Mouse (Mus musculus) embryonic stem cell, embryonic (primary cell): ENCODE measurements around the gene Soga1.

Source experiments
- CTCF ChIA-PET, 4 experiments: fragments of 300-600 bp in 2 of 4; fragments of 350-600 bp in 2 of 4; sonication (Branson Sonifier 250); formaldehyde crosslinking; loops; one replicate each; lab custom pipeline; 2022; ENCODE audit warnings: inconsistent platforms in 2 of 4; lab: Charles Lee
- POLR2A ChIA-PET, 4 experiments: fragments of 300-600 bp in 2 of 4; fragments of 350-600 bp in 2 of 4; sonication (Branson Sonifier 250); formaldehyde crosslinking; loops; one replicate each; lab custom pipeline; 2022; ENCODE audit warnings: antibody characterized with exemption in 4 of 4, inconsistent platforms in 1 of 4; lab: Charles Lee

Gene Soga1

DNA sequence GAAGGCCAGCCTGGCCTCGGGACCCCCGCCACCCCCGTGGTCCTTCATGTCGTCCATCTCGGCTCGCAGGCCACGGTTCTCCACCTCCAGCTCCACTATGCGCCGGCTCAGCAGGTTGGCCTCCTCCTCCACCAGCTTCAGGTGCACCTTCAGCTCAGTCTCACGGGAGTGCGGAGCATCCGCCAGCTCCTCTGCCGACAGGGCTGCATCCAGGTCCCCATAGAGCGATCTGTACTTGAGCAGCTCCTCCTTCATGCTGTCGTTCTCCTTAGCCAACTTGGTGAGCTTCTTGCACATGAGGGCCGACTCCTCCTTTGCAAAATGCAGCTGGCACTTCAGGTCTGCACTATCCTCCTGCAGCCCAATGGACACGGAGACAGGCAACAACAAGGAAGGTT, 38.4 kb downstream of the Soga1 start:
- ChIA-PET CTCF (interaction anchor here (0.6 to 2.9 kb wide), 32 partner anchors 9 to 231 kb away, joined by 3 to 30 read pairs (median 5); partner anchors contain the start of genes Rab5if (in 2 of the 4) and Rbl1 (in 1 of the 4)), POLR2A (interaction anchor here in 3 of 4 experiments (0.5 to 2.9 kb wide), 38 partner anchors 8 to 530 kb away, joined by 3 to 15 read pairs (median 4); partner anchors contain the start of genes Dsn1 (in 2 of the 3), Tgif2 (in 2 of the 3) and Rbl1 (in 1 of the 3))

DNA sequence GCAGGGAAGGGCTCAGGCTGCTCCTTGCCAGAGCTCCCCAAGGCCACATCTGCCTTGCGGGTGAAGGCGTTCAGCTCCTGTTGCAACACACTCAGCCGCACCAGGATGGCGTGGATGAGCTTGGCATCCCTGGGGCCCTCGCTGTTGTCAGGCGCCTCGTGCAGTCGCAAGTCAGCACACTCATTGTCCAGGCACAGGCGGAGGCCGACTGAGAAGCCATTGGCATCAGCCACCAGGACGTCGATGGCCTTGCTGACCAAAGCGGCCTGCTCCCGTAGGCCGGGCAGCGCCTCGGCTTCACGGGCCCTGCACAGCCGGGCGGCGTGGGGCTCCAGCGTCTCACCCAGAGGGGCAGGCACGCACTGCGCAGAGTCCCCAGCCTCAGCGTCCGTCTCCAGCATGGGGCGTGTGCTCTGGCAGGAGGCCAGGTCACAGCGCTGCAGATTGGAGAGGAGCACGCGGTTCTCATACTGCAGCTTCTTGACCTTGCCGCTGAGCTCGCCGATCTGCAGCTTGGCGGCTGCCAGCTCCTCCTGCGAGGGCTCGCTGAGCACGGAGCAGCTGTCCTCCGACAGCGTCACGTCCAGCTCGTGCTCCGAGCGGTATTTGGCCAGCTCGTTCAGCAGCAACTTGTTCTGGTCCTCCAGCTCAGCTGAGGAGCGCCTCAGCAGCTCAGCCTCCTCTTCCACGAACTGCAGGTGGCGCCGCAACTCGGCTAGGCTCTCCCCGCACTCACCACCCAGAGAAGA, 39.0 kb downstream of the Soga1 start:
- POLR2A ChIA-PET, result interaction anchor here (0.5 to 2.9 kb wide), 40 partner anchors 9 to 530 kb away, joined by 3 to 15 read pairs (median 4); partner anchors contain the start of genes Dsn1 (in 2 of the 4), Tgif2 (in 2 of the 4) and Rbl1 (in 1 of the 4)
- CTCF ChIA-PET, result interaction anchor here (0.5 to 2.9 kb wide), 34 partner anchors 9 to 418 kb away, joined by 3 to 30 read pairs (median 5); partner anchors contain the start of genes Rab5if (in 2 of the 4), Rbl1 (in 1 of the 4) and Soga1 (in 1 of the 4)

DNA sequence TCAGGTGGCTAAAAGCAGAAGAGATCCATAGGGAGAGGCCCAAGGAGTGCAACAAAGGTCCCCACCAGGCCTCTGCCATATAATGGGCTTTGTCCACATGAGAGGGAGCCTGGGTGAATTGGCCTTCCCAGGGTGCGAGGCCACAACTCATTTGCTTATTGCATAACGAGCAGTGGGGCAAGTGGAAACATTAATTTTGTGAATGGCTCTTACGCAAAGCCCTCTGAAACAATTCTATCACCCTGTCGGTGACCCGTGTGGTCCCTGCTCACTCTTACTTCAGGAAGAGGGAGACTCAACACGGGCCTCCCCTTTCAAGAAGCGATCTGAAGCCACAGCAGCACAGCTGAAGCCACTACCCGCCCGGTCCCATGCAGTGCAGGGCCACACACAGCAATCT, 41.8 kb downstream of the Soga1 start:
- POLR2A ChIA-PET, result interaction anchor here in 3 of 4 experiments (0.6 to 1.7 kb wide), 6 partner anchors 10 to 242 kb away, joined by 3 to 7 read pairs (median 4); no protein-coding TSS in a partner anchor
- CTCF ChIA-PET, result interaction anchor here in 2 of 4 experiments (0.6 to 1.0 kb wide), 2 partner anchors 12 to 223 kb away, joined by 3 read pairs; no protein-coding TSS in a partner anchor

GRCm38 (mm10) chr2:157036400-157036799, 42.7 kb downstream of the Soga1 start:
- ChIA-PET POLR2A (interaction anchor here in 2 of 4 experiments (0.6 to 1.7 kb wide), 5 partner anchors 9 to 353 kb away, joined by 3 to 7 read pairs (median 3); no protein-coding TSS in a partner anchor), CTCF (interaction anchor here in 3 of 4 experiments (0.6 to 1.3 kb wide), 5 partner anchors 8 to 261 kb away, joined by 3 to 10 read pairs (median 3); partner anchors contain the start of gene Myl9 (in 1 of the 3))

- CTCF ChIA-PET, result interaction anchor here in 1 of 4 experiments (0.7 to 1.3 kb wide), 2 partner anchors 14 to 956 kb away, joined by 3 to 4 read pairs; no protein-coding TSS in a partner anchor
Observed at GRCm38 (mm10) chr2:157035371-157035770, 43.7 kb downstream of the Soga1 start.

DNA sequence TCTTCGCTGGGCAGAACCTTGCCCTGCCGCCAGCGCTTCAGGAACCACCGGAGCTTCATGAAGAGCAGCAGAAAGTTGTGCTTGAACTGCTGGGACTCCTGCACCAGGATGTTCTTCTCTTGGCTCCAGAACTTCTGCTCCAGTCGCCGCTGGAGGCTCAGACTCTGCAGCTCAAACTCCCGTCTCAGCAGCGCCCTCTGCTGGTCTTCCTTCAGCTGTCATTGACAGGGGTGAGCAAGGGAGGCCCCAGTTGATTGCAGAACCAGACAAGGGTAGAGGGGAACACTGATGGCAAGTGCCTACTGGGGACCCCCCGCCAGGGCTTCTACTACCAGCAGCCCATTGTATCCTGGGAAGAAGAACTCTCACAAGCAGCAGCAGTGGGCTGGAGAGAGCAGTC, 48.2 kb downstream of the Soga1 start:
- ChIA-PET POLR2A (interaction anchor here in 3 of 4 experiments (0.6 to 2.8 kb wide), 14 partner anchors 9 to 79 kb away, joined by 3 to 14 read pairs (median 4); partner anchors contain the start of gene Dsn1 (in 1 of the 3)), CTCF (interaction anchor here (0.5 to 2.5 kb wide), 57 partner anchors 9 to 250 kb away, joined by 3 to 30 read pairs (median 4); partner anchors contain the start of genes Dsn1 (in 1 of the 4), Rab5if (in 1 of the 4) and Sla2 (in 1 of the 4))

More at GRCm38 (mm10) chr2:157035371-157035770, 43.7 kb downstream of the Soga1 start:
- POLR2A ChIA-PET, result interaction anchor here in 1 of 4 experiments (0.7 to 1.7 kb wide), 2 partner anchors 8 to 46 kb away, joined by 3 to 7 read pairs; no protein-coding TSS in a partner anchor

GRCm38 (mm10) chr2:157028261-157028660, 50.8 kb downstream of the Soga1 start:
- ChIA-PET CTCF (interaction anchor here in 2 of 4 experiments (0.5 to 1.7 kb wide), 3 partner anchors 12 to 1947 kb away, joined by 5 to 8 read pairs (median 6); no protein-coding TSS in a partner anchor), POLR2A (interaction anchor here in 2 of 4 experiments (1.3 to 2.9 kb wide), 6 partner anchors 8 to 176 kb away, joined by 3 to 12 read pairs (median 6); partner anchors contain the start of genes Dsn1 (in 1 of the 2) and Rbl1 (in 1 of the 2))

GRCm38 (mm10) chr2:157027106-157028008, 51.7 kb downstream of the Soga1 start:
- ChIA-PET POLR2A (interaction anchor here in 2 of 4 experiments (0.9 to 2.9 kb wide), 15 partner anchors 9 to 177 kb away, joined by 3 to 12 read pairs (median 4); partner anchors contain the start of genes Dsn1 (in 2 of the 2) and Rbl1 (in 1 of the 2)), CTCF (interaction anchor here in 3 of 4 experiments (0.5 to 1.7 kb wide), 3 partner anchors 17 to 144 kb away, joined by 4 to 7 read pairs (median 6); no protein-coding TSS in a partner anchor)

- CTCF ChIA-PET, result interaction anchor here (0.5 to 2.1 kb wide), 9 partner anchors 8 to 178 kb away, joined by 3 to 26 read pairs (median 4); no protein-coding TSS in a partner anchor
- POLR2A ChIA-PET, result interaction anchor here in 3 of 4 experiments (0.6 to 2.5 kb wide), 25 partner anchors 9 to 574 kb away, joined by 3 to 19 read pairs (median 4); partner anchors contain the start of genes Dsn1 (in 2 of the 3), Rbl1 (in 1 of the 3) and Tgif2 (in 1 of the 3)
Observed at GRCm38 (mm10) chr2:157021156-157021555, 57.9 kb downstream of the Soga1 start.

- ChIA-PET POLR2A (interaction anchor here (0.6 to 4.4 kb wide), 12 partner anchors 9 to 828 kb away, joined by 3 to 23 read pairs (median 4); partner anchors contain the start of genes Dsn1 (in 2 of the 4) and Ndrg3 (in 1 of the 4)), CTCF (interaction anchor here in 3 of 4 experiments (0.7 to 2.9 kb wide), 6 partner anchors 10 to 157 kb away, joined by 3 to 11 read pairs (median 4); partner anchors contain the start of gene Rab5if (in 1 of the 3))
Observed at GRCm38 (mm10) chr2:157019228-157019627, 59.8 kb downstream of the Soga1 start.

- CTCF ChIA-PET, result interaction anchor here (0.5 to 2.9 kb wide), 9 partner anchors 10 to 392 kb away, joined by 3 to 11 read pairs (median 3); partner anchors contain the start of gene Dsn1 (in 1 of the 4)
- POLR2A ChIA-PET, result interaction anchor here in 3 of 4 experiments (0.6 to 4.4 kb wide), 8 partner anchors 10 to 622 kb away, joined by 3 to 23 read pairs (median 4); partner anchors contain the start of genes Dsn1 (in 3 of the 3) and Rab5if (in 1 of the 3)
Observed at GRCm38 (mm10) chr2:157016529-157017270, 62.4 kb downstream of the Soga1 start.

GRCm38 (mm10) chr2:157012341-157012740, 66.7 kb downstream of the Soga1 start:
- POLR2A ChIA-PET, result interaction anchor here in 2 of 4 experiments (0.6 to 2.5 kb wide), 5 partner anchors 9 to 571 kb away, joined by 3 to 10 read pairs (median 3); no protein-coding TSS in a partner anchor
- CTCF ChIA-PET, result no interaction called here

DNA sequence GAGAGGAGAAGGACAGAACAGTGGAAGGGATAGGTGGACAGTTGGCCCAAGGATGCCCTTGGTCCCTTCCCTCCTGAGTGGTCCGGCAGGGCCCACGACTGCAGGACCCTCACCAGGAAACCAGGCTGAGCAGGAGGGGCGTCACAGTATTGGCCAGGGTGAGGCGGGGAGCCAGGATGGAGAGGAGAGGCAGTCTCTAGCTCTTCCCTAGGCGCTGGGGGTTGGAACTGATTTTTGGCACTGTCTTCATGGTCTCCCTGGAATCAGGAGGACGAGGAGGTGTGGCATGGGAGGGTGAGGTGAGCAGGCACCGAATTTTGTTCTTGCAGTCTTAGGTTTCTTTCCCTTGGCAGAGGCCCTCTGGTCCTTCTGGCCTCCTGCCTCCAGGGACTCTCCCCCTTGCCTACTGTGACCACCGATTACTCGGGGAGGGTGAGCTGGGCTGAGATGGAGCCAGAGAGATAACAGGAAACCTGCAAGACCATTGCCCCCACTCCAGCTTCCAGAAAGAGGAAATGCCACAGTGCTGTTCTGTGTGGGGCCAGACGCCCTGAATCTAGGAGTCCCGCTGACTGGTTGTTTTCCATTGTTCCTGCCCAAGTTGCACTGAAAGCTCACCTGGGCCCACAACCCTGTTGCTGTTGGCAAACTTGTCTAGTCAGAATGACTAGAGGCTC, 68.3 kb downstream of the Soga1 start:
- POLR2A ChIA-PET, result interaction anchor here in 3 of 4 experiments (0.5 to 2.5 kb wide), 13 partner anchors 8 to 432 kb away, joined by 3 to 10 read pairs (median 4); no protein-coding TSS in a partner anchor
- CTCF ChIA-PET, result interaction anchor here in 3 of 4 experiments (0.6 to 2.0 kb wide), 4 partner anchors 16 to 201 kb away, joined by 3 to 8 read pairs (median 3); no protein-coding TSS in a partner anchor

- ChIA-PET CTCF (interaction anchor here in 2 of 4 experiments (0.5 to 2.0 kb wide), 3 partner anchors 17 to 198 kb away, joined by 3 to 8 read pairs (median 6); no protein-coding TSS in a partner anchor), POLR2A (interaction anchor here in 2 of 4 experiments (0.5 to 2.2 kb wide), 10 partner anchors 9 to 433 kb away, joined by 3 to 6 read pairs (median 4); no protein-coding TSS in a partner anchor)
Observed at GRCm38 (mm10) chr2:157010121-157010520, 68.9 kb downstream of the Soga1 start.
